Mouse (Mus musculus): ENCODE measurements around the gene Srbd1.

DNA sequence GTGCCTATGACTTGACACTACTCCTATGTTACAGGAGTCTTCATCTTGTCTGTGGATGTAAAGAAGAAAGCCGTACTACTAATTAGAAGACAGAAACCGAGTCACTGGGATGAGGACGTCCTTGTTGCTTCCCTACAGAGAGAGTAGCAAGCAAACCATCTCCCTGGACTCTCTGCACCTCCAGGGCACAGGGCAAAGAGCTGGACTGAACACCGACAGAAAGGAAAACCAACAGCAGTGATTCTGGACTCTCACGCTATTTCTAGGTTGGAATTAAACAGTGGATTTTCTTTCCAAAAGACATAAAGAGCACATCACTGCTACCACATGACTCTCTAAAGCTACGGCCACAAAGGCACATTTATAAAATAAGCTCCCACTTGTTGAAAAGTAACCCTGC, 110.3 kb downstream of the Srbd1 start:
- no peak for TF ChIP-seq CTCF (IDR thresholded peaks at IDR 0.05; ENCODE audit: low read depth, low read length)
- no peak for TF ChIP-seq POLR2AphosphoS5 (IDR thresholded peaks at IDR 0.05; ENCODE audit: insufficient replicate concordance, low read depth, low read length)
- TF ChIP-seq GATA2 (IDR thresholded peaks at IDR 0.05; ENCODE audit: borderline replicate concordance, low read depth, low read length) = no peak
- TF ChIP-seq TAL1 (conservative IDR thresholded peaks at IDR 0.05; ENCODE audit: low read depth, low read length) = no peak
- TF ChIP-seq GATA1 (IDR thresholded peaks at IDR 0.05; ENCODE audit: borderline replicate concordance, low read length) = no peak
